ENCODE assay signal across 1 mouse cellular context in the genomic region with DNA sequence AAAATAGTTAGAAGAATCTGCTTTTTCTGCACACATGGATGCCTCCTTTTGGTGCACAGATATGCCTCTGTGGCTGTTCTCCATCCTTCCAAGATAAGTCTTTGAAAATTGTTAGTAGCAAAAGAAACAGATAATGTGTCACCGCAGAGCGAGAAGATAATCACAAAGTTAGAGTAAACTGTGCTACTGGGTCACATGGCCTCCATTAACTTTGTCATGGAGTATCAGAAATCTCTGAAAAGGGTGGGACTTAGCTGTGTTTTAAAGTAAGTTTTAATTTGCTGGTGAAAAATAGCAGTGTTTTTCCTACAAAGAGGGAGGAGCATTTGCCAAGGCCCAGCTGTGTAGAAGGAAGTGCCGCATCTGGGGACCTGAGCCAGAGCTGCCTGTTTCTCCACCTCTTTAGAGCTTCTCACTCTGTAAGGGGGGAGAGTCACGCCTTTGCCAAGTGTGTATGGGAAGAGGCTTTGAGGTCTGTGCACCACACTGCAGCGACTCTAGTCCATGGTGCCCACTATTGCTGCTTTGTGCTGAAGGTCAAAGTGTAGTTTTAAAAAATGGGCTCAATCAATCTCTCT.
TF ChIP-seq lines count a peak whose summit lies in the region.

No protein-coding gene starts in this region.

TF ChIP-seq in MEL, 35 proteins besides CTCF, POLR2A, EP300 and RAD21 (continued from another document):
- TF ChIP-seq ZKSCAN1 (IDR thresholded peaks at IDR 0.05; ENCODE audit: low read depth, low read length) = no peak
- peak; percentile 73 for TF ChIP-seq MAX (IDR thresholded peaks at IDR 0.05; ENCODE audit: low read length)
- no peak for TF ChIP-seq ZNF384 (IDR thresholded peaks at IDR 0.05; ENCODE audit: low read depth, low read length)
- TF ChIP-seq TAL1 (IDR thresholded peaks at IDR 0.05; ENCODE audit: low read length) = no peak
- TF ChIP-seq ELF1 (IDR thresholded peaks at IDR 0.05; ENCODE audit: low read depth, low read length) = 0 out of 2 replicates have a peak, but pooled peaks have one; percentile 32
- peak; percentile 60; the same call in 1 of the 2 replicates for TF ChIP-seq ETS1 (IDR thresholded peaks at IDR 0.05; ENCODE audit: low read depth, low read length)
- TF ChIP-seq HCFC1 (IDR thresholded peaks at IDR 0.05; ENCODE audit: low read depth, low read length) = no peak
- TF ChIP-seq POLR2AphosphoS2 (IDR thresholded peaks at IDR 0.05; ENCODE audit: low read length) = no peak
- TF ChIP-seq BHLHE40 (IDR thresholded peaks at IDR 0.05; ENCODE audit: borderline replicate concordance, low read depth, low read length) = 0 out of 2 replicates have a peak, but pooled peaks have one; percentile 55
- no peak for TF ChIP-seq MEF2A (IDR thresholded peaks at IDR 0.05; ENCODE audit: extremely low read depth, insufficient replicate concordance, low read depth, low read length, poor library complexity, severe bottlenecking)
- no peak for TF ChIP-seq CHD2 (IDR thresholded peaks at IDR 0.05; ENCODE audit: low read length)
- TF ChIP-seq TBP (IDR thresholded peaks at IDR 0.05; ENCODE audit: low read depth, low read length) = no peak
- TF ChIP-seq SIN3A (IDR thresholded peaks at IDR 0.05; ENCODE audit: low read length) = peak; percentile 68
- TF ChIP-seq ZMIZ1 (IDR thresholded peaks at IDR 0.05; ENCODE audit: low read depth, low read length) = no peak
- TF ChIP-seq GATA1 (IDR thresholded peaks at IDR 0.05; ENCODE audit: low read depth, low read length) = peak; percentile 84
